Mouse (Mus musculus) lung, adult 2 months (tissue): ENCODE data around the gene Gm42957. TPM values are rescaled to one million over a fixed set of nuclear protein-coding genes. Genes with fewer than 3 reads are reported as not detected.
"Not testable (repeated sequence)": the region's sequence is repeated elsewhere in the genome, so short reads cannot be mapped to it uniquely, and the experiment has no call there.

Source experiments
- DNase-seq: peaks from one replicate; pipeline ENCODE4 v3.0.0; 2022
- H3K4me1 ChIP-seq: fragments of 200-500 bp; 2 replicates; pipeline ENCODE4 v1.6.1; 2011; ENCODE audit warnings: low read length; ENCODE audit not compliant: control insufficient read depth, insufficient read depth
- H3K4me3 ChIP-seq: fragments of 200-500 bp; replicated peaks from 2 replicates; pipeline ENCODE3; 2011; ENCODE audit warnings: low read depth, mild to moderate bottlenecking, control low read depth, low read length; ENCODE audit errors: extremely low read depth
- CTCF ChIP-seq: fragments of 200-500 bp; IDR thresholded peaks from 2 replicates; pipeline ENCODE4 v1.5.1; 2011; ENCODE audit warnings: mild to moderate bottlenecking, low read length, control low read depth; ENCODE audit not compliant: insufficient read depth
- POLR2A ChIP-seq: fragments of 200-500 bp; IDR thresholded peaks from 2 replicates; pipeline ENCODE4 v1.6.1; 2011; ENCODE audit warnings: low read depth, mild to moderate bottlenecking, control low read depth, low read length, borderline replicate concordance; ENCODE audit errors: extremely low read depth
- WGBS: fragments of 180-500 bp; shearing (Covaris S2); methylation state at CpG from one replicate; pipeline ENCODE4 v1.1.7; 2018; 5-methylcytosine and 5-hydroxymethylcytosine counted together
- polyA plus RNA-seq: library from polyadenylated mRNA; depleted of rRNA; stranded (reverse); fragments of >200 nt; gene quantifications from 2 replicates; pipeline ENCODE4 v1.2.3, GENCODE M21; 2012

The Gm42957 gene
- polyA plus RNA-seq, 1 experiment = 0.18 TPM

DNA sequence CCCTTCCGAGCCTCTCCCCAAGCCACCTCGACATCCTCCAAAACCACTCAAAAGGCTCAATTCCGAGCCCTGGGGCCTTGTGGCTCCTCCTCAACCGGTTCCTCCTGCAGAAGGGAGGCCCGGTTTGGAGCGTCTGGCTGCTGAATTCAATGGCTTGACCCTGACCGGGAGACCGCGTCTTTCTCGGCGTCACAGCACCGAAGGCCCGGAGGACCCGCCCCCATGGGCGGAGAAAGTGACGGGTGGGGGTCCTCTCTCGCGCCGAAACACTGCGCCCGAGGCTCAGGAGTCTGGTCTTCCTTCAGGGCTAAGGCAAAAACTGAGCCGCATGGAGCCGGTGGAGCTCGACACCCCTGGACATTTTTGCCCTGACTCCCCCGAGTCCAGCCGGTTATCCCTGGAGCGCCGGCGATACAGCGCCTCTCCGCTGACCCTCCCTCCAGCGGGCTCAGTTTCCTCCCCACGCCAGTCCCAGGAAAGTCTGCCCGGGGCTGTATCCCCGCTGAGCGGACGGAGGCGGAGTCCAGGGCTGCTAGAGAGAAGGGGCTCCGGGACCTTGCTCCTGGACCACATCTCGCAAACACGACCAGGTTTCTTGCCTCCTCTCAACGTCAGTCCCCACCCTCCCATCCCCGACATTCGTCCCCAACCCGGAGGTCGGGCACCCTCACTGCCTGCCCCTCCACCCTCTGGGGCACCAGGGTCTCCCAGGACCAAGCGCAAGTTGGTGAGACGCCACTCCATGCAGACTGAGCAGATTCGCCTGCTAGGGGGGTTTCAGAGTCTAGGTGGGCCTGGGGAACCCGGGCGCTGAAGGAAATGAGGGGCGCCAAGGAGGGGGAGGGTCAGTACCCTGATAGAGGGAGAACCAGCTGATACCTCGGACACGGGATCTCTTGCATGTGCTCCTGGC, 36.9 kb upstream of the Gm42957 start:
- Histone ChIP-seq H3K4me1 (peaks cover 12% of the 10 kb centered on the region), H3K4me3 (peak overlapping the region; percentile 69)
- TF ChIP-seq POLR2A (0 out of 2 replicates have a peak, but pooled peaks have one; percentile 24), CTCF (no peak)
- WGBS = 6% methylated on average over 54 of the region's 54 CpGs
- DNase-seq = peak; percentile 55

DNA sequence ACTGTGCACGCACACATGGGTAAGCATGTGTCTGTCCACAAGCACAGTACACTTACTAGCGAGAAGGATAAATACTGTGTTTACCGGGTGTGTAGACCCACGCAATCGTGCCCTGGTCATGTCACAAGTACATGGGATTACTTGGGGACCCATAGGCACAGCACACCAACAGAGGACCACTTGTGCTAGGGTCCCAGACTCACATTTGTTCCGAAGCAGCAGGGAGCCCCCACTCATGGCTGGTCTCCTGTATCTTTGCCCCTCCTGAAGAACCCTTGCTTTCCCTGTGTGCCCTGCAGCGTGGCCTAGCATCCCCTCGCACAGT, 36.2 kb upstream of the Gm42957 start:
- WGBS = 73% methylated on average over 8 of the region's 8 CpGs

GRCm38 (mm10) chr3:96599411-96599810, 35.9 kb upstream of the Gm42957 start:
- peaks cover 12% of the 10 kb centered on the region for H3K4me1 ChIP-seq
- no peak overlapping the region for H3K4me3 ChIP-seq
- no peak for DNase-seq
- WGBS = 89% methylated on average over 3 of the region's 3 CpGs
- TF ChIP-seq POLR2A (no peak), CTCF (no peak)

More for the DNA sequence above, 36.2 kb upstream of the Gm42957 start:
- DNase-seq = no peak
- TF ChIP-seq POLR2A = no peak
- TF ChIP-seq CTCF = no peak
- H3K4me1 ChIP-seq = peaks cover 12% of the 10 kb centered on the region
- H3K4me3 ChIP-seq = no peak overlapping the region

DNA sequence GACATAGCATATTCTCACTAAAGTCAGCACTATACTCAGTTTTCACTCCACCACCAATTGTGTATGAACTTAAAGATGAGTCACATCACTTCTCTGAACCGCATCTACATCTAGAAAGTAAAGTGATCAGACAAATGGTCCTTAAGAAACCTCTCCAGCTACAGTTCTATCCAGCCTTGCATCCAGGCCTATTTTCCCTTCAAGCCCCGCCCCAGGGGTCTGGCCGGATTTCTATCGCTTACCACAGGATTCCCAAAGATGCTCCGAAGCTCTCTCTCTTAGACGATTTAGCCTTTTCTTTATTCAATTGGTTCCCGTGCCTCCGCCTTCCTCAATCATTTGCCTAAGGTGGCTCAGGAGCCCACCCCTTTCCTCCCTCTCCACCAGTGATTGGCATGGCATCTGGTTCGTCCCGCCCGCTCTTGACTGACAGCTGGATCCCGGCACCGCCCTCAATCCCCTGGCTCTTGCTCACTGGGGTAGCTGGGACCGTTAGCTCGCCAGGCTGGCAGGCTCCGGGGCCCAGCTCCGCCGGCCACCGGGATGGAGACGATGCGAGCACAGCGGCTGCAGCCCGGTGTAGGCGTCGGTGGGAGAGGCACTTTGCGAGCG, 34.5 kb upstream of the Gm42957 start, which contains the start of gene Lix1l:
TSS of gene Lix1l (plus strand) at position 511 of the 612 bp plus-strand sequence.
- Histone ChIP-seq H3K4me1 (peaks cover 12% of the 10 kb centered on the region), H3K4me3 (peak within 1 kb of the TSS; percentile 74)
- TF ChIP-seq POLR2A (peak; percentile 59; the same call in 1 of the 2 replicates), CTCF (no peak)
- DNase-seq = peak; percentile 86
- WGBS = under 1% methylated on average over 27 of the region's 27 CpGs

GRCm38 (mm10) chr3:96601251-96601787, 34.0 kb upstream of the Gm42957 start:
- 2% methylated on average over 31 of the region's 40 CpGs for WGBS
- Histone ChIP-seq H3K4me1 (peaks cover 12% of the 10 kb centered on the region), H3K4me3 (peak overlapping the region; percentile 74)
- peak; percentile 63 for DNase-seq
- no peak for TF ChIP-seq CTCF
- TF ChIP-seq POLR2A = peak; percentile 77; the same call in 1 of the 2 replicates

- peaks cover 7% of the 10 kb centered on the region for H3K4me1 ChIP-seq
- no peak for DNase-seq
- H3K4me3 ChIP-seq = peak overlapping the region; percentile 45
These were observed 33.2 kb upstream of the Gm42957 start for GRCm38 (mm10) chr3:96601941-96602703.

DNA sequence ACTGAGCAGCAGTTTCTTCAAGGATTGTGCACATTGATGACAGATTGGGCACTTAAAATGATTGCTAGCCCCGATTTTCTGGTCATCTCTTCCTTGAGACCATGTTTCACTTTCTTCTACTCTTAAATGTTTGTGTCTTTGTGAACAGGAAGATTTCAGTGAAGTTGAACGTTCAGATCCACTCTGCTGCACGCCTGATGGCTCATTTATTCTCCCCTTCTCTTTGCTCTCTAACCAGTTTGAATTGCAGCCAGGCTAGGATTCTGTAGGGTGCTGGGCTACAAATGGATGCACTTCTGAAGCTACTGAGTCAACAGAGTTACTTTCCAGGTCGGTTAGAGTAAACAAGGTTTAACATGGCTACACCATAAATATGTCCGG, 32.6 kb upstream of the Gm42957 start:
- WGBS = 18% methylated on average over 5 of the region's 5 CpGs
- H3K4me1 ChIP-seq = peaks cover 4% of the 10 kb centered on the region
- no peak overlapping the region for H3K4me3 ChIP-seq
- TF ChIP-seq POLR2A (no peak), CTCF (no peak)
- no peak for DNase-seq

More at GRCm38 (mm10) chr3:96601941-96602703, 33.2 kb upstream of the Gm42957 start:
- 29% methylated on average over 10 of the region's 10 CpGs for whole genome bisulfite sequencing
- TF ChIP-seq CTCF (no peak), POLR2A (no peak)

DNA sequence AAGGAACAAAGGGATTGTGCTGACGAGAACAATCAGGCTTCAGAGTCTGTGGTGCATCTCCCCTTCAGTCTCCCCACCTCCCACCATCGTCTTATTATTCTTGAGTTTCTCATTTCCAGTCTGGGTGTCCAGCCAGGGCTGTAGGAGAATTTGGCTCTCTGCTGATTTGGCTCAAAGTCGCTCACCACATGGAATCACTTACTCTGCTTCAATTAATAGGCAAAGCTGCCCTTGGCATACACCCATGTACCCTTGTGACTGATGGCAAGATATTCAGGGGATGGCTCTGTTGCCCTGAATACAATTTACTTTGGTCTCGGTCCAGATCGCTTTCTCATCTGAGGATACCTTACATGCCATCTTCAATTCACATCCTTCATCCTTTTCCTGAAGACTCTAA, 32.0 kb upstream of the Gm42957 start:
- Histone ChIP-seq H3K4me3 (no peak overlapping the region), H3K4me1 (0 out of 2 replicates have a peak, but pooled peaks cover 2% of the 10 kb centered on the region)
- 53% methylated on average over 5 of the region's 5 CpGs for WGBS
- TF ChIP-seq CTCF = no peak
- no peak for TF ChIP-seq POLR2A
- DNase-seq = no peak

- 86% methylated on average over 4 of the region's 4 CpGs for WGBS
- not testable (repeated sequence) for H3K4me3 ChIP-seq, DNase-seq
These were observed 29.3 kb upstream of the Gm42957 start for GRCm38 (mm10) chr3:96606007-96606406.

GRCm38 (mm10) chr3:96606618-96607017, 28.7 kb upstream of the Gm42957 start:
- Histone ChIP-seq H3K4me1 (0 out of 2 replicates have a peak, but pooled peaks cover 2% of the 10 kb centered on the region), H3K4me3 (no peak overlapping the region)
- no peak for DNase-seq
- no peak for TF ChIP-seq CTCF
- TF ChIP-seq POLR2A = no peak
- WGBS = 79% methylated on average over 4 of the region's 4 CpGs

More at GRCm38 (mm10) chr3:96606007-96606406, 29.3 kb upstream of the Gm42957 start:
- not testable (repeated sequence) for H3K4me1 ChIP-seq
